Mouse (Mus musculus) ES-Bruce4 (cell line): ENCODE data around the gene Cul9.

ENCODE experiments used
- CTCF ChIP-seq: IDR thresholded peaks from one replicate; pipeline ENCODE4 v1.8.1; 2011; ENCODE audit warnings: low read depth, low read length
- EP300 ChIP-seq: IDR thresholded peaks from 2 replicates; pipeline ENCODE4 v1.6.1; 2011; ENCODE audit warnings: low read depth, low read length; ENCODE audit not compliant: insufficient read depth
- POLR2A ChIP-seq: IDR thresholded peaks from one replicate; pipeline ENCODE4 v1.8.1; 2011; ENCODE audit warnings: low read length; ENCODE audit not compliant: insufficient read depth

GRCm38 (mm10) chr17:46511059-46511710, 35.0 kb downstream of the Cul9 start:
- TF ChIP-seq POLR2A (no peak), CTCF (peak; percentile 62), EP300 (no peak)
